Mouse (Mus musculus) embryonic facial prominence, embryonic 11.5 days (tissue): Measurements from ENCODE around the gene Adcy3. TPM values are rescaled to one million over a fixed set of nuclear protein-coding genes. Genes with fewer than 3 reads are reported as not detected.

Source experiments
- ATAC-seq: fragments of 200-750 bp; cut with Nextera tagmentation; replicated peaks from 2 replicates; pipeline ENCODE4 v1.8.0; 2017; ENCODE audit warnings: low read depth; ENCODE audit not compliant: insufficient number of reproducible peaks, low FRiP score, low TSS enrichment
- DNase-seq: peaks from one replicate; pipeline ENCODE4 v3.0.0-alpha.2; 2015; ENCODE audit warnings: low spot score
- H3K27ac ChIP-seq: fragments of 300-500 bp; sonication (generic); replicated peaks from 2 replicates; pipeline ENCODE4 v1.5.1; 2014; ENCODE audit warnings: mild to moderate bottlenecking, low read depth, low read length, control low read depth
- H3K27me3 ChIP-seq: fragments of 300-500 bp; sonication (generic); 2 replicates; pipeline ENCODE4 v1.6.1; 2014; ENCODE audit warnings: mild to moderate bottlenecking, low read length, moderate library complexity, mixed read lengths; ENCODE audit not compliant: control insufficient read depth, insufficient read depth
- H3K36me3 ChIP-seq: fragments of 300-500 bp; sonication (generic); replicated peaks from 2 replicates; pipeline ENCODE4 v1.6.1; 2014; ENCODE audit warnings: low read depth, mild to moderate bottlenecking, low read length, moderate library complexity, mixed read lengths; ENCODE audit not compliant: control insufficient read depth, insufficient read depth
- H3K4me1 ChIP-seq: fragments of 300-500 bp; sonication (generic); 2 replicates; pipeline ENCODE4 v1.6.1; 2014; ENCODE audit warnings: low read length, mixed read lengths; ENCODE audit not compliant: control insufficient read depth, insufficient read depth
- H3K4me2 ChIP-seq: fragments of 300-500 bp; sonication (generic); 2 replicates; pipeline ENCODE4 v1.6.1; 2014; ENCODE audit warnings: low read depth, mild to moderate bottlenecking, control low read depth, low read length, moderate library complexity
- H3K4me3 ChIP-seq: fragments of 300-500 bp; sonication (generic); 2 replicates; pipeline ENCODE4 v1.5.1; 2014; ENCODE audit warnings: low read depth, low read length, control low read depth
- H3K9ac ChIP-seq: fragments of 300-500 bp; sonication (generic); replicated peaks from 2 replicates; pipeline ENCODE4 v1.6.1; 2014; ENCODE audit warnings: mild to moderate bottlenecking, control low read depth, low read length
- H3K9me3 ChIP-seq: fragments of 300-500 bp; sonication (generic); replicated peaks from 2 replicates; pipeline ENCODE4 v1.6.1; 2016; ENCODE audit warnings: mild to moderate bottlenecking, low read length, inconsistent platforms, mixed read lengths; ENCODE audit not compliant: control insufficient read depth
- WGBS: fragments of 180-500 bp; shearing (Covaris S2); extraction: QIAGEN DNeasy Blood & Tissue Kit; methylation state at CpG from one replicate; pipeline ENCODE4 v1.1.7; 2014; 5-methylcytosine and 5-hydroxymethylcytosine counted together
- polyA plus RNA-seq: library from polyadenylated mRNA; unstranded; fragments of >200 nt; fragmentation: Nextera tagmentation; extraction: Ambion mirVana; gene quantifications from 2 replicates; pipeline ENCODE4 v1.2.1, GENCODE M21; 2014

The Adcy3 gene
- polyA plus RNA-seq, 1 experiment from 2014 or later, result 4.0 TPM

- 95% methylated on average over 5 of the region's 5 CpGs for WGBS
- Histone ChIP-seq H3K4me3 (no peak overlapping the region), H3K4me2 (no peak overlapping the region), H3K27me3 (no peaks in the 10 kb centered on the region), H3K4me1 (no peaks in the 10 kb centered on the region), H3K9ac (no peak overlapping the region), H3K36me3 (no peaks in the 10 kb centered on the region), H3K27ac (no peak overlapping the region), H3K9me3 (no peaks in the 10 kb centered on the region)
- DNase-seq (no peak), ATAC-seq (no peak)
These were observed 10.3 kb downstream of the Adcy3 start for GRCm38 (mm10) chr12:4143179-4143578.

GRCm38 (mm10) chr12:4150936-4151335 lies 18.0 kb downstream of the Adcy3 start:
- no peak overlapping the region for H3K4me2 ChIP-seq

GRCm38 (mm10) chr12:4151969-4152368 lies 19.1 kb downstream of the Adcy3 start:
- ATAC-seq (no peak), DNase-seq (no peak)
- no peaks in the 10 kb centered on the region for H3K9me3 ChIP-seq
- no peaks in the 10 kb centered on the region for H3K4me1 ChIP-seq
- no peaks in the 10 kb centered on the region for H3K27me3 ChIP-seq
- H3K36me3 ChIP-seq, result no peaks in the 10 kb centered on the region
- H3K4me2 ChIP-seq, result no peak overlapping the region
- H3K9ac ChIP-seq, result no peak overlapping the region
- WGBS, result 83% methylated on average over 3 of the region's 3 CpGs
- H3K4me3 ChIP-seq, result no peak overlapping the region
- no peak overlapping the region for H3K27ac ChIP-seq

More at GRCm38 (mm10) chr12:4150936-4151335, 18.0 kb downstream of the Adcy3 start:
- no peak for ATAC-seq
- Histone ChIP-seq H3K9me3 (no peaks in the 10 kb centered on the region), H3K36me3 (no peaks in the 10 kb centered on the region), H3K27me3 (no peaks in the 10 kb centered on the region), H3K4me1 (no peaks in the 10 kb centered on the region), H3K9ac (no peak overlapping the region), H3K27ac (no peak overlapping the region), H3K4me3 (no peak overlapping the region)
- no peak for DNase-seq
- 80% methylated on average over 2 of the region's 2 CpGs for WGBS

- no peaks in the 10 kb centered on the region for H3K9me3 ChIP-seq
- DNase-seq (no peak), ATAC-seq (no peak)
- no peak overlapping the region for H3K4me2 ChIP-seq
- no peaks in the 10 kb centered on the region for H3K4me1 ChIP-seq
- 82% methylated on average over 2 of the region's 2 CpGs for WGBS
- H3K27me3 ChIP-seq, result no peaks in the 10 kb centered on the region
- H3K9ac ChIP-seq, result no peak overlapping the region
- H3K36me3 ChIP-seq, result no peaks in the 10 kb centered on the region
- H3K27ac ChIP-seq, result no peak overlapping the region
- no peak overlapping the region for H3K4me3 ChIP-seq
These were observed 24.6 kb downstream of the Adcy3 start for GRCm38 (mm10) chr12:4157466-4157865.

- no peaks in the 10 kb centered on the region for H3K4me1 ChIP-seq
- WGBS, result 90% methylated on average over 3 of the region's 3 CpGs
- H3K9ac ChIP-seq, result no peak overlapping the region
- no peak overlapping the region for H3K4me2 ChIP-seq
- no peak for DNase-seq
- no peak overlapping the region for H3K4me3 ChIP-seq
- H3K27me3 ChIP-seq, result no peaks in the 10 kb centered on the region
- no peaks in the 10 kb centered on the region for H3K9me3 ChIP-seq
- no peak for ATAC-seq
- H3K36me3 ChIP-seq, result no peaks in the 10 kb centered on the region
- no peak overlapping the region for H3K27ac ChIP-seq
These were observed 25.3 kb downstream of the Adcy3 start for GRCm38 (mm10) chr12:4158179-4158578.

GRCm38 (mm10) chr12:4158868-4159632 lies 26.1 kb downstream of the Adcy3 start:
- ATAC-seq (no peak), DNase-seq (no peak)
- H3K27ac ChIP-seq, result no peak overlapping the region
- no peaks in the 10 kb centered on the region for H3K27me3 ChIP-seq
- no peaks in the 10 kb centered on the region for H3K4me1 ChIP-seq
- WGBS, result 86% methylated on average over 7 of the region's 7 CpGs
- no peak overlapping the region for H3K9ac ChIP-seq
- no peak overlapping the region for H3K4me2 ChIP-seq
- H3K36me3 ChIP-seq, result no peaks in the 10 kb centered on the region
- no peak overlapping the region for H3K4me3 ChIP-seq
- no peaks in the 10 kb centered on the region for H3K9me3 ChIP-seq

- 63% methylated on average over 7 of the region's 7 CpGs for WGBS
- Histone ChIP-seq H3K27me3 (no peaks in the 10 kb centered on the region), H3K9me3 (no peaks in the 10 kb centered on the region), H3K9ac (no peak overlapping the region), H3K27ac (no peak overlapping the region), H3K4me1 (no peaks in the 10 kb centered on the region), H3K4me2 (no peak overlapping the region), H3K36me3 (no peaks in the 10 kb centered on the region), H3K4me3 (no peak overlapping the region)
- no peak for ATAC-seq
- DNase-seq, result peak; percentile 24
These were observed 27.4 kb downstream of the Adcy3 start for GRCm38 (mm10) chr12:4160322-4160721.

GRCm38 (mm10) chr12:4162886-4163285 lies 30.0 kb downstream of the Adcy3 start:
- Histone ChIP-seq H3K27me3 (no peaks in the 10 kb centered on the region), H3K9ac (no peak overlapping the region), H3K27ac (no peak overlapping the region), H3K4me2 (no peak overlapping the region), H3K9me3 (no peaks in the 10 kb centered on the region), H3K36me3 (no peaks in the 10 kb centered on the region), H3K4me3 (no peak overlapping the region), H3K4me1 (no peaks in the 10 kb centered on the region)
- WGBS, result 31% methylated on average over 2 of the region's 2 CpGs
- DNase-seq (no peak), ATAC-seq (no peak)
